7 mouse cellular contexts compared by ENCODE assay signal in genomic region chr19:40513632-40514078, GRCm38 (mm10). TPM values are rescaled to one million over a fixed set of nuclear protein-coding genes. Genes with fewer than 3 reads are reported as not detected.
DNase-seq lines count a peak whose midpoint lies in the region; ATAC-seq lines count a peak whose summit lies in the region.

Sorbs1 (minus strand) TSS chr19:40513779.

- WGBS in intestine, embryonic 15.5 days: under 1% methylated on average over 46 of the region's 51 CpGs
- under 1% methylated on average over 51 of the region's 51 CpGs for whole genome bisulfite sequencing in midbrain, embryonic 10.5 days

- H3K4me1 ChIP-seq in intestine, embryonic 15.5 days (replicated peaks): peaks cover 11% of the 10 kb centered on the region
- peaks cover 21% of the 10 kb centered on the region for H3K4me1 ChIP-seq in midbrain, embryonic 10.5 days

- H3K36me3 ChIP-seq in intestine, embryonic 15.5 days: no peaks in the 10 kb centered on the region
- H3K36me3 ChIP-seq in midbrain, embryonic 10.5 days: no peaks in the 10 kb centered on the region

- H3K4me3 ChIP-seq in intestine, embryonic 15.5 days (replicated peaks): peak within 1 kb of the TSS; percentile 81
- H3K4me3 ChIP-seq in midbrain, embryonic 10.5 days: peak within 1 kb of the TSS; percentile 85

- intact Hi-C loops in gastrocnemius, postnatal 36 days (cut with DNase I): no loop called here
- intact Hi-C loops in left cerebral cortex, postnatal 25 days (cut with DNase I): loop anchor here (2.0 to 5.0 kb wide), 3 partner anchors 43 to 121 kb away; no protein-coding TSS in a partner anchor

- H3K27me3 ChIP-seq in intestine, embryonic 15.5 days (replicated peaks): no peaks in the 10 kb centered on the region
- H3K27me3 ChIP-seq in midbrain, embryonic 10.5 days (ENCODE audit: low read depth, poor library complexity, severe bottlenecking): no peaks in the 10 kb centered on the region

- H3K27ac ChIP-seq in intestine, embryonic 15.5 days: peak within 1 kb of the TSS; percentile 91
- peak within 1 kb of the TSS; percentile 89 for H3K27ac ChIP-seq in midbrain, embryonic 10.5 days (replicated peaks)

- peak within 1 kb of the TSS; percentile 87 for H3K9ac ChIP-seq in intestine, embryonic 15.5 days

- DNase-seq in adrenal gland, adult 2 months: peak; percentile 99
- peak; percentile 94 for DNase-seq in embryo, embryonic 11.5 days (ENCODE audit: low read depth, low spot score)
- DNase-seq in gastrocnemius, postnatal 36 days: peak; percentile 90 to 96
- peak; percentile 94 to 98 for DNase-seq in left cerebral cortex, postnatal 25 days (ENCODE audit: low spot score in 2 of 2)
- peak; percentile 97 for DNase-seq in midbrain, embryonic 10.5 days (ENCODE audit: low spot score)
- peak; percentile 91 for DNase-seq in right cerebral cortex, postnatal 4 days

- peak within 1 kb of the TSS; percentile 93 for H3K4me2 ChIP-seq in intestine, embryonic 15.5 days (replicated peaks)

- ATAC-seq in intestine, embryonic 15.5 days: peak; percentile 99

- H3K9me3 ChIP-seq in intestine, embryonic 15.5 days: no peaks in the 10 kb centered on the region
- H3K9me3 ChIP-seq in midbrain, embryonic 10.5 days (replicated peaks): no peaks in the 10 kb centered on the region

RNA-seq across cellular contexts. Expression of gene Sorbs1, which starts in this region (rescaled TPM):
- total RNA-seq in adrenal gland, adult 2 months (2021): 100 to 1,000 TPM; 116 to 123 TPM
- polyA plus RNA-seq in adrenal gland, adult 2 months (2012; rRNA removed): 13.4 and 17.7 TPM in 2 replicates
- 100 to 1,000 TPM; 131 to 189 TPM for total RNA-seq in gastrocnemius, postnatal 36 days (2021)
- polyA plus RNA-seq in intestine, embryonic 15.5 days (2015; fragmentation: Nextera tagmentation; extraction: Ambion mirVana): 72.1 and 76.3 TPM in 2 replicates
- 100 to 1,000 TPM; 124 to 140 TPM for total RNA-seq in left cerebral cortex, postnatal 25 days (2021)
- 47.9 and 62.2 TPM in 2 replicates for polyA plus RNA-seq in midbrain, embryonic 10.5 days (2016; fragmentation: Nextera tagmentation; extraction: Ambion mirVana)

Comparison
In these comparisons a context has a peak if more than half of its experiments do, and no peak if none do; other contexts are left out.
1. Peak in every context shown above with its lines: DNase-seq, ATAC-seq, H3K4me3 ChIP-seq and H3K27ac ChIP-seq.